Mouse (Mus musculus) heart, adult 9 months (tissue): ENCODE measurements around the gene Olfr700.
"Not testable (repeated sequence)": the region's sequence is repeated elsewhere in the genome, so short reads cannot be mapped to it uniquely, and the experiment has no call there.

ENCODE experiments used
- DNase-seq, 2 experiments: peaks; one replicate each; pipeline ENCODE4 v3.0.0; 2022; ENCODE audit warnings: low spot score in 2 of 2

Gene Olfr700

DNA sequence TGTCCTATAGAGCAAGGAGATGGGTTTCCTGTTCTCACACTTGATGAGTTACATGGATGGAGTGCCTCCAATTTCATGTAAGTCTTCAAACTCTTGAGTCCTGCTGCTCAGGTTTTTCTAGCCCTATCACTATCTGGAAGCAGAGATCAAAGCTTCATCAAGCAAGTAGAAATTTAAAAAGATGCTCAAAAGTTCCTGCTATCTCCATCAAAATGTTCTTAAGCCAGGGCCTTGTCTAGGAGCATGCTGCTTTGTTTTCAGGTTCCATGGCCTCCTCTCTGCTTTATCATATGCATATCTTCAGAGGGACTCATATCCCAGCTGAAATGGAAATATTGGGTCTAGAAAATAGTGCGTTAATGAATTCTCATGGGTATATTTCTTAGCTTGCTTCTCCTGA, at the start of gene Olfr700:
Olfr700 (minus strand) TSS at position 101 of the 400 bp plus-strand sequence.
- DNase-seq, result no peak

DNA sequence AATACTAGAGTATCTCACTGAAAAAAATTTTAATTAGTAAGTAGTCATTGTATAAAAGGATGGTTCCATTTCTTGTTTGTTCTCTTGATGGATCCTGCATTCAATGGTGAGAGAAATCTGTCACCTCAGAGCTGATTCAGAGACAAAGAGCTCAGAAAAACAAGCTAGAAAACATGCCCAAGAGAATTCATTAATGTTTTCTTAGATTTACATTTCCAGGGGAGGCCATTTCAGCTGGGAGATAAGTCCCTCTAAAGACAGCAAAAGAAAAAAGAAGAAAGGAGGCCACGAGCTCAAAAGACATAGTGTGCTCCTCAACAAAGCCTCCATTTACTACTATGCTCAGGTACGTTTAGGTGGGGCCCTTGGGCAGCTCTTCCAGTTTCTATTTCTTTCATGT, 34.4 kb upstream of the Olfr700 start, which contains the start of gene Olfr703:
Olfr703 (plus strand) TSS at position 301 of the 400 bp plus-strand sequence.
- no peak for DNase-seq

DNA sequence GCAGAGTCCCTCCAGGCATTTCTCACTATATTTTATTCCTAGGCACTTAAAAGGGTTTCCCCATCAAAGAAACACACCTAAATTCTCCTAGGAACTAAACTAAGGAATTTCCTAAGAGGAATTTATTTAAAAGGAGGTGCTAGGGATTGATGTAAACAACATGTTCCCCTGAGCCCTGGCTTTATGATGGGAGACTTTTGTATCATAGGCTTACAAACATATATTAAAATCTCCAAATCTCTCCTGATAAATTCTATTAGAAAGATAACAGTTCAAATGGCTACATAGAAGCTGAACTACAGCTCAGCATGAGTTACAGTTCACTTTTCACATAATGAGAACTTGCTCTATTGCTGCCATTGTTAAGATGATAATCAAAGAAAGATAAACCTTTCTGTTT, 25.2 kb upstream of the Olfr700 start, which contains the start of gene Olfr702:
Olfr702 (minus strand) TSS at position 101 of the 400 bp plus-strand sequence.
- no peak for DNase-seq

DNA sequence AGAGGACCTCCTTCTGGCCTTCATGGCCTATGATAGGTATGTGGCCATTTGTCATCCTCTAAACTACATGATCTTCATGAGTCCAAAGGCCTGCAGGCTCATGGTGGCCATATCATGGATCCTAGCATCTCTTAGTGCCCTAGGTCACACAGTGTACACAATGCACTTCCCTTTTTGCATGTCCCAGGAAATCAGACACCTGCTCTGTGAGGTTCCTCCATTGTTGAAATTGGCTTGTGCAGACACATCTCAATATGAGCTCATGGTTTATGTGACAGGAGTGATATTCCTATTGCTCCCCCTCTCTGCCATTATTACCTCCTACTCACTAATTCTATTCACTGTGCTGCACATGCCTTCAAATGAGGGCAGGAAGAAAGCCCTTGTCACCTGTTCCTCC, 9.8 kb upstream of the Olfr700 start:
- DNase-seq, result no peak

DNA sequence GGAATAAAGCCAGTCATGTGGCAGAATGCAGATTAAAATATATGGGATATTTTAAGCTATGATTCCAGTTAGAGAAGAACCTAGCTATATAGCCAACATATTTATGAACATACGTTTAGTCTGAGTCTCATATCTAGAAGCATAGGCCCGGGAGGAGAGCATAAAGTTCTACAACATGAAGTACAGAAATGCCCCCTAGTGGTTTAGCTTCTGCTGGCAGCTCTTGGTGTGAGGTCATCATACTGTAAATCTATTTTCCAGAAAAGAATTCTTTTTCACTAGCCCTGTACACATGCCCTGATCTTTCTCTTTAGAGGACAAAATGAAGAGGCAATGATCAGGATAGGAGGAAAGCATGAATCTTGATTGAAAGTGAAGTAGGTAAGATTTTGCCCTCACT, 7.1 kb upstream of the Olfr700 start:
- DNase-seq, result no peak

DNA sequence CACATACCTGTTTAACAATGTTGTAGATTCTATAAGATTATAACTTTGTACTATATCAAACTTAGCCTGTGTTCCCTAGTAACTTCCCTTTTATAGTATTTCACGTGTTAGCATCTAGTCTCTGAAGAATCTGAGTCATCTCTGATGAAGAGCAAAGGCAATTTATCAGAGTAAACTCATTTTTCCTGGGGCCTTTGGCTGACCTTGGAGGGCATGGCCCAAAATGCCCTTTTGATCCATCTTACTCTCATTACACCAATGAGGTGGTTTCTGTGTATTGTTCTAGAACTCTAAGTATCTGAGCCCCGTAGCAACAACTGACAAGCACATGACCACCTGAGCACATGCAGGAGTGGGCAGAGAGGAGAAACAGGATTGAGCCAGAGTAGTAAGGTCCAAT, 5.2 kb upstream of the Olfr700 start, which contains the start of gene Olfr701:
Olfr701 (plus strand) TSS at position 301 of the 400 bp plus-strand sequence.
- no peak for DNase-seq

DNA sequence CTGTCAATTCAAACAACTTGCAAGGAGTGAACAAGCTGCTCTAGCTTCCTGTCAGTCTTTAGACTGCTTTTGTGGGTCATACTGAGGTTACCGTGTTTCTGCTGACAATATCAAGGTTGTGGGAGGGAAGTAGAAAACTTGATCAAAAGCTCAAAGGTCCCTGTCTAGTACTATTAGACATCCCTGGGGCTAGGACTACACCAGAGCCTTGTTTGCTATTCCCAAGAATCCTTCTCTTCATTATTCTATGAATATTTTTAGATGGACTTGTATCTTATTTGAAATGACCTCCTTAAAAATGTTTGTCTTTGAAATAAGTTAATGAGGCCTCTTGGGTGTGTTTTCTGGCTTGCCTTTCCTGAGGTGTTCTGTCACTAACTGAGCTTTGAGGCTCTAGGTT, 15.5 kb downstream of the Olfr700 start, which contains the start of gene Olfr699:
Olfr699 (minus strand) TSS at position 101 of the 400 bp plus-strand sequence.
- no peak for DNase-seq

DNA sequence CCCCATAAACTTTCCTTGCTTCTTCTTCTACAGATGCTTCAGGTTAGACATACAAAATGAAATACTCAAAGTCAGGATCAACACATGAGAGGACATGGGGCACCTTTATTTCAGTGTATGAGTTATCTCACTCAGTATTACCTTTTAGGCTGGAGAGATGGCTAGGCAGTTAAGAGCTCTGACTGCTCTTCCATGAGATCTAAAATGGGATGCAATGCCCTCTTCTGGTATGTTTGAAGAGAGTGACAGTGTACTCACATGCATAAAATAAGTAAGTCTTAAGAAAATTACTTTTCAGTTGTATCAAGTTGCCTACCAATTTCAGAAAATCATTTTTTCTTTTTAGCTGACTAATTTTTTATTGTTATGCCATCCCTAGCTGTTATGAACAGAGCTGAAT, 20.3 kb downstream of the Olfr700 start:
- no peak for DNase-seq

DNA sequence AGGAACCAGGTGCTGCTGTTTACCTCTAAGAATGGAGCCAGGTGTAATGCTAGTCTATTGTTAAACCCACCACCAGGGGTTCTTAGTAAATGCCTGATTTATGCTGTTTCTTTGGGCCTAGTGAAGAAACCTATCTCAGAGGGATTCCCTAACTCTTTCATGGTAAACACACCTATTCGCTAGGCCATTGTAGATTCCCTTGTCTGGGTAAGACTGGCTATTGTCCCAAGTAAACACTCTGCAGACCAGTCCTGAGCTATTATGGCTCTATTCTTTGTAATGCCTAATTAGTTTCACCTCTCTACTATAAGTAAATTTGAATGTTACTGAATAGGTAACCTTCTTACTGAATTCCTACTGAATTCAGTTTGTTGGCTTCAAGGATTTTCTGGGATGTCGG, 47.6 kb downstream of the Olfr700 start:
- not testable (repeated sequence) for DNase-seq

DNA sequence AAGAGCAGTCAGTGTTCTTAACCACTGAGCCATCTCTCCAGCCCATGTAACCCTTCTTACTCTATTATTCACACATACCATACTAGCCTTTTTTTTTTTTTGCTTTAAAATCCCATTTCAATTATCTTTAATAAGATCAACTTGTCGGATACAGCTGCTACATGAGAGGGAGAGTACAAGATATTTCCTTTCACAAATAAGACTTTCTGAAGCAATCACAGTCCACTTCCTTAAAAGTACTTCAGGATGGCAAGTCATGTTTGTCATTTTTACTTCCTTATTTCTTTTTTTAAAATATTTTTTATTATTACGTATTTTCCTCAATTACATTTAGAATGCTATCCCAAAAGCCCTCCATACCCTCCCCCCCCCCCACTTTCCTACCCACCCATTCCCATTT, 49.8 kb downstream of the Olfr700 start:
- DNase-seq, result peak in 1 of 2 experiments; percentile 9
